Mouse (Mus musculus) cerebellum, adult (tissue): ENCODE measurements around the gene Pacsin3.
A peak's percentile ranks its signal among the peaks of the same experiment; 100 is the strongest.

ENCODE experiments used
- ATAC-seq: cut with Nextera tagmentation; 2 replicates; pipeline ENCODE4 v1.9.2; 2017; ENCODE audit warnings: mild to moderate bottlenecking, moderate library complexity, mixed read lengths; ENCODE audit not compliant: insufficient number of reproducible peaks, low FRiP score, low TSS enrichment

Gene Pacsin3

GRCm38 (mm10) chr2:91258054-91258453 is 2.3 kb downstream of the Pacsin3 start:
- no peak for ATAC-seq

DNA sequence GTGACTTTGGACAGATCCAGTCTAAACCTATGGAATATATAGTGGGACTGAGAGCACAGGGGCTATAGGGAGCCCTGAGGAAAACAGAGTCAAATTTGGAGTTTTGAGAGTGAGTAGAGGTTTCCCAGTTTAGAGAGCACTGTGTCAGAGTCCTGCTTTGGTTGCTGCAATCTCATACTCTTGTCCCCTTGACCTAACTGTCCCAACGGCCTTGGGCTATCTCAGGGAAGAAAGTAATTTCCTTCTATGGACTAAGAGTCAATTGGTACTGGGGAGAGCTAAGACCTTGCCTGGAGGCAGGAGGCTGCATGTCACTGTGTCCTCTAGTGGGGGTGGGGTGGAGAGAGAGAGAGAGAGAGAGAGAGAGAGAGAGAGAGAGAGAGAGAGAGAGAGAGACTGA is 3.1 kb downstream of the Pacsin3 start:
- no peak for ATAC-seq

- ATAC-seq = no peak
Observed at GRCm38 (mm10) chr2:91259493-91259892, 3.7 kb downstream of the Pacsin3 start.

GRCm38 (mm10) chr2:91263692-91264660 is 8.2 kb downstream of the Pacsin3 start:
- ATAC-seq = no peak

- ATAC-seq = peak; percentile 93
Observed at GRCm38 (mm10) chr2:91264711-91265681, 9.2 kb downstream of the Pacsin3 start, which contains the start of gene Arfgap2. TSS of gene Arfgap2 (plus strand) at chr2:91264974.

DNA sequence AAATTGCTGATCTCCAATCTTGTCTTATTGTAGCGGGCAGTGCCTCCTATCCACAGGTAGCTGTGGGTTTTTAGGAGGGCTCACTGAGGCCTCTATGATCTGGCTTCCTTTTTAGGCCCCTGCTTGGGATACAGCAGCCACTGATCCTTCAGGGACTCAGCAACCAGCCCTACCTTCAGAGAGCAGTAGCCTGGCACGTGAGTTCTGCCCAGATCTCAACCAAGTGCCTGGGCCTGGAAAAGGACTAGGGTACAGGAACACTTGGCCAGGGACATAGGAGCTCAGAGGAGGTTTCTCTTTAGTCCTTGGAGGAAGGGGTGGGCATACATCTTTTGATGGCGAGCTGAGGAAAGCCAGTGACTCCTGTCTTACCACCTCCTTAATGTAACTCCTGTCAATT is 12.3 kb downstream of the Pacsin3 start:
- no peak for ATAC-seq

GRCm38 (mm10) chr2:91268706-91269105 is 13.0 kb downstream of the Pacsin3 start:
- no peak for ATAC-seq

DNA sequence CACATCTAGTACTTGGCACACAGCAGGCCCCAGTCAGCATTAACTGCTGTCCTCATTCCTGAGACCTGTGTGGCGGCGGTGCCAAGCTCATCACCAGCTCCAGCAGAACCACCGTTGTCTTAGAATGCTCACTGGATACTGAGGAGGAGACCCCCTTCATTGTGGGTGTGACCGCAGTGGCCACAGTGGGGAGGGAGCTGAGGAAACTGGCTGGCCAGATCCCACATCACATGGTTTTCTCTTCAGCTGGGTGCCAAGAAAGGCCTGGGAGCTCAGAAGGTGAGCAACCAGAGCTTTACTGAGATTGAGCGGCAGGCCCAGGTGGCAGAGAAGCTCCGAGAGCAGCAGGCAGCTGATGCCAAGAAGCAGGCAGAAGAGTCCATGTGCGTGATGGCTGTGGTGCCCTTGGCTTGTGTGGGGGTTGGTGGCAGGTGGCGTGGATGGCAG is 14.0 kb downstream of the Pacsin3 start:
- ATAC-seq = 0 out of 2 replicates have a peak, but pooled peaks have one; percentile 42

GRCm38 (mm10) chr2:91278749-91279371 is 23.1 kb downstream of the Pacsin3 start:
- 0 out of 2 replicates have a peak, but pooled peaks have one; percentile 49 for ATAC-seq

- no peak for ATAC-seq
Observed at GRCm38 (mm10) chr2:91279372-91279755, 23.6 kb downstream of the Pacsin3 start.

DNA sequence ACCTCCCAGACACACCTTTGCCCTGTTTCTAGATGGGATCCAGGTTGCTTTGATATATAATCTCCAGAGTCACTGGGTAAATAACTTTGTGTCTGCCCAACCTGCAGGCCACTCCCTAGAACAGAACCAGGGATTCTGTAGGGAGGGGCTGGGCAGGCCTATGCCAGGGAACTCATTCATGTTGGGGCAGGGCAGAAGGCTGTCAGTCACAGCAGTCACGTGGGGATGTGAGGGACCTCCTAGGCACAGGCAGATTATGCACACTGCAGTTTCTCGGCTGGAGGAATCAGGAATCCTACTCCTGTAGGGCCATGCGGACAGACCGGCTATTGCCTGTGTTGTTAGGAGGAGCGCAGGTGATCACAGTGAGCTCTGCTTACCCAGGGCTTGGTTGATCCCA is 25.6 kb downstream of the Pacsin3 start:
- no peak for ATAC-seq

DNA sequence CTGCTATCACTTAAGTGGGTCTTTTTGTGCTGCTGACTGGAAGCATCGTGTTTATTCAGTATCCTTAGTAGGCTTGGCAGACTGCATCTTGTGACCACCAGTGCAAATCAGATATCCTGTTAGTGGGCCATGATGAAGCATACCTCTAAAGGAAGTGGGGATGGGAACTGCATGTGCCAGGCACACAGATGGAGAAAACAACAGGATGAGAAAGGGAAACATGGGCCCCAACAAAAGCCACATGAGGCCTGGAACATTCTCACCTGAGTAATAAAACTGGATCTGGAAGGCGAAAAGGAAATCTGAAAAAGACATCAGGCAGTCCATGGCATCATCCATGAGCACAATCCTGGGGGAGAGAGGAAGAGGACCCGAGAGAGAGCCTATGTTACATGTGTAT is 28.2 kb downstream of the Pacsin3 start:
- ATAC-seq = no peak

DNA sequence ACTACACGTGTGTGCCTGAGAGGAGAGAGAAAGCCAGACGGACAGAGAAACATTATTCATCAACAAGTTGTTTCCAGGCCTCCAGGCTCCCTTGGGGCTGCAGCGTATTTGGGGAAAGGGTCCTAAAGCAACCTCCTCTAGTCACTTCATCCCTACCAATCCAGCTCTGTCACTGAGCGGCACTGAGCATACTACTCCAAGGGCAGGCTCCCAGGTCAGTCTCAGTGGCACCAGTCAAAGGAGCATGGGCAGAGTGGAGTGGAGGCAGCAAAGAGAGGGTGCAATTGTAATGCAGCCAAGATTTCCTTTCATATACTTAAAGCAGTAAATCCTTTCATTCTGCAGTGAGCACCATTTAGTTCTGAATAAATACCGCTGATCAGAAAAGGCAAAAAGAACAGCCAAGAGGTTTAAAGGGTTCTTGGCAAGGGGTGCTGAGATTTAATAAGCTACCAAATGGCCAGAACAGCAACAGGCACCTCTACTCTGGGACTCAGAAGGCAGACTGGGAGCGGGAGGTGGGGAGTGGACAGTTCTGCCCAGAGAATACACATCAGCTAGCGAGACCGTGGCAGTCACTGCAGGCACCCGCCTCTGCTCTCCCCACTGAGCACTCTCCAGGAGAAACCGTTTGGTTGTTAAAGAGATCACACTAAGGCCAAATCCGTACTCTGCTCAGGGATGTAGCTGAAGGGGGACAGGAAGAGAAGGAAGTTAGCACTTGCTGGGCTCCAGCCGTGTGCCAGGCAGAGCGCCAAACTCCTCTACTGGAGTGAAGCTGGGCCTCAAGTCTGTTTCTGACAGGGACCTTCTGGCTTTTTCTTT is 28.8 kb downstream of the Pacsin3 start:
- peak; percentile 59; the same call in 1 of the 2 replicates for ATAC-seq

- ATAC-seq = no peak
Observed at GRCm38 (mm10) chr2:91285885-91286505, 30.2 kb downstream of the Pacsin3 start.

- no peak for ATAC-seq
Observed at GRCm38 (mm10) chr2:91287563-91287962, 31.8 kb downstream of the Pacsin3 start.

GRCm38 (mm10) chr2:91291197-91292007 is 35.6 kb downstream of the Pacsin3 start:
- no peak for ATAC-seq

- no peak for ATAC-seq
Observed at GRCm38 (mm10) chr2:91294226-91294625, 38.5 kb downstream of the Pacsin3 start.

- no peak for ATAC-seq
Observed at GRCm38 (mm10) chr2:91295895-91296294, 40.1 kb downstream of the Pacsin3 start.
